Mouse (Mus musculus): ENCODE results near the gene Tent2. TPM values are rescaled to one million over a fixed set of nuclear protein-coding genes. Genes with fewer than 3 reads are reported as not detected.

Gene Tent2
- polyA plus RNA-seq, 1 experiment = 41.4 TPM

DNA sequence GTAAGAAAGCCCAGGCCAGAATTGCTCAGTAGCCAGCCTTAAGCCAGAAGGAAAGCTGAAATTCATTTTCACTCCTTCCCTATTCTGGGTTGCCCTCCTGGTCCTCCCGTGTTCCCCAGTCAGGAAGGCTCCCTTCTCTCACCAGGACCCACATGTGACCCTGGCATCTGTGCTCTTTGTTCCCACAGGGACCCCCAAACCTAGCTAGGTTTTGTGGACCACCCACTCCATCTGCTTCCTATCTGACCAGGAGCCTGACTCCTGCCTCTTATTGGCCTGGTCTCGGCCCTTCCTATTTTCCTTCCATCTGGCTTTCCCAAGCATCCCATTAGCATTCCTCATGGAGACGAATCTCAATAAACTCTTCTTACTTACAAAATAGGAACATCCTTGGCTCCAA is 93.6 kb downstream of the Tent2 start:
- TF ChIP-seq GATA1 (IDR thresholded peaks at IDR 0.05; ENCODE audit: low read length) = no peak

DNA sequence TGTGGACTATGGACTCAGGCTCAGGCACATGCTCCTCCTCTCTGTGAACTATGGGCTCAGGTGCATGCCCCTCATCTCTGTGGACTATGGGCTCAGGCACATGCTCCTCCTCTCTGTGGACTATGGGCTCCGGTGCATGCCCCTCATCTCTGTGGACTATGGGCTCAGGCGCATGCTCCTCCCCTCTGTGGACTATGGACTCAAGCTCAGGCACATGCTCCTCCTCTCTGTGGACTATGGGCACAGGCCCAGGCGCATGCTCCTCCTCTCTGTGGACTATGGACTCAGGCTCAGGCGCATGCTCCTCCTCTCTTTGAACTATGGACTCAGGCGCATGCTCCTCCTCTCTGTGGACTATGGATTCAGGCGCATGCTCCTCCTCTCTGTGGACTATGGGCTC is 95.5 kb downstream of the Tent2 start:
- no peak for TF ChIP-seq GATA1 (IDR thresholded peaks at IDR 0.05; ENCODE audit: low read length)

Other genes starting within 250 kb of the Tent2 start
- gene Cmya5, start 47.7 kb downstream of the Tent2 start, polyA plus RNA-seq (2012) = not detected in 2 replicates
- 8.3 and 10.3 TPM in 2 replicates for gene Homer1, start 107.2 kb upstream of the Tent2 start, polyA plus RNA-seq (2012)

Measured in G1E-ER4 (cell line).